Mouse (Mus musculus): ENCODE results near the gene Ddx18. TPM values are rescaled to one million over a fixed set of nuclear protein-coding genes. Genes with fewer than 3 reads are reported as not detected.
A peak's percentile ranks its signal among the peaks of the same experiment; 100 is the strongest.

Ddx18 gene
- total and polyA plus RNA-seq, 2 experiments from 2014 or later: 22.0 to 31.8 TPM

- no peak overlapping the region for H3K4me3 ChIP-seq (ENCODE audit: low read depth, low read length)
- H3K9ac ChIP-seq (replicated peaks; ENCODE audit: low read length, poor library complexity, severe bottlenecking): no peak overlapping the region
- 68% methylated on average over 7 of the region's 7 CpGs for WGBS
- H3K36me3 ChIP-seq (ENCODE audit: insufficient read depth, low read length): no peaks in the 10 kb centered on the region
- peaks cover 4% of the 10 kb centered on the region; the same call in 1 of the 2 replicates for H3K27me3 ChIP-seq (ENCODE audit: insufficient read depth, low read length)
- no peak overlapping the region for H3K27ac ChIP-seq (ENCODE audit: low read depth, low read length)
- DNase-seq (ENCODE audit: low spot score) (no peak), ATAC-seq (ENCODE audit: low FRiP score) (no peak)
- TF ChIP-seq CTCF (IDR thresholded peaks at IDR 0.05): no peak
- no peaks in the 10 kb centered on the region for H3K9me3 ChIP-seq (ENCODE audit: low read length)
- 0 out of 2 replicates have a peak, but pooled peaks cover 3% of the 10 kb centered on the region for H3K4me1 ChIP-seq (ENCODE audit: insufficient read depth, low read length)
- no peak overlapping the region for H3K4me2 ChIP-seq (ENCODE audit: low read depth, low read length, poor library complexity, severe bottlenecking)
Observed at GRCm38 (mm10) chr1:121531439-121531838, 36.4 kb downstream of the Ddx18 start.

GRCm38 (mm10) chr1:121529286-121529685 is 38.5 kb downstream of the Ddx18 start:
- no peak overlapping the region for H3K4me2 ChIP-seq (ENCODE audit: low read depth, low read length, poor library complexity, severe bottlenecking)
- no peaks in the 10 kb centered on the region for H3K36me3 ChIP-seq (ENCODE audit: insufficient read depth, low read length)
- H3K9ac ChIP-seq (replicated peaks; ENCODE audit: low read length, poor library complexity, severe bottlenecking): no peak overlapping the region
- H3K27ac ChIP-seq (ENCODE audit: low read depth, low read length): no peak overlapping the region
- no peak for TF ChIP-seq CTCF (IDR thresholded peaks at IDR 0.05)
- H3K9me3 ChIP-seq (ENCODE audit: low read length): no peaks in the 10 kb centered on the region
- H3K4me3 ChIP-seq (ENCODE audit: low read depth, low read length): no peak overlapping the region
- H3K4me1 ChIP-seq (ENCODE audit: insufficient read depth, low read length): 0 out of 2 replicates have a peak, but pooled peaks cover 3% of the 10 kb centered on the region
- no peak for DNase-seq (ENCODE audit: low spot score)
- peaks cover 4% of the 10 kb centered on the region; the same call in 1 of the 2 replicates for H3K27me3 ChIP-seq (ENCODE audit: insufficient read depth, low read length)
- 90% methylated on average over 6 of the region's 6 CpGs for WGBS
- ATAC-seq (ENCODE audit: low FRiP score): no peak

GRCm38 (mm10) chr1:121528399-121528720 is 39.4 kb downstream of the Ddx18 start, which contains the start of gene Htr5b:
Gene Htr5b (minus strand): TSS chr1:121528465.
- no peak for TF ChIP-seq CTCF (IDR thresholded peaks at IDR 0.05)
- Histone ChIP-seq H3K9me3 (ENCODE audit: low read length) (no peaks in the 10 kb centered on the region), H3K4me3 (ENCODE audit: low read depth, low read length) (peak within 1 kb of the TSS; percentile 33), H3K27ac (ENCODE audit: low read depth, low read length) (no peak within 1 kb of the TSS), H3K4me2 (ENCODE audit: low read depth, low read length, poor library complexity, severe bottlenecking) (peak within 1 kb of the TSS; percentile 64), H3K9ac (replicated peaks; ENCODE audit: low read length, poor library complexity, severe bottlenecking) (peak within 1 kb of the TSS; percentile 0; the same call in 1 of the 2 replicates), H3K36me3 (ENCODE audit: insufficient read depth, low read length) (no peaks in the 10 kb centered on the region), H3K4me1 (ENCODE audit: insufficient read depth, low read length) (0 out of 2 replicates have a peak, but pooled peaks cover 3% of the 10 kb centered on the region), H3K27me3 (ENCODE audit: insufficient read depth, low read length) (peaks cover 4% of the 10 kb centered on the region; the same call in 1 of the 2 replicates)
- DNase-seq (ENCODE audit: low spot score): peak; percentile 65
- peak; percentile 81 for ATAC-seq (ENCODE audit: low FRiP score)
- 6% methylated on average over 11 of the region's 11 CpGs for WGBS

- TF ChIP-seq CTCF (IDR thresholded peaks at IDR 0.05): peak; percentile 35
- no peak overlapping the region for H3K27ac ChIP-seq (ENCODE audit: low read depth, low read length)
- H3K9me3 ChIP-seq (ENCODE audit: low read length): no peaks in the 10 kb centered on the region
- DNase-seq (ENCODE audit: low spot score) (peak; percentile 36), ATAC-seq (ENCODE audit: low FRiP score) (peak; percentile 62)
- H3K4me2 ChIP-seq (ENCODE audit: low read depth, low read length, poor library complexity, severe bottlenecking): peak overlapping the region; percentile 64
- H3K4me1 ChIP-seq (ENCODE audit: insufficient read depth, low read length): 0 out of 2 replicates have a peak, but pooled peaks cover 3% of the 10 kb centered on the region
- H3K27me3 ChIP-seq (ENCODE audit: insufficient read depth, low read length): peaks cover 4% of the 10 kb centered on the region; the same call in 1 of the 2 replicates
- peak overlapping the region; percentile 33 for H3K4me3 ChIP-seq (ENCODE audit: low read depth, low read length)
- peak overlapping the region; percentile 0; the same call in 1 of the 2 replicates for H3K9ac ChIP-seq (replicated peaks; ENCODE audit: low read length, poor library complexity, severe bottlenecking)
- H3K36me3 ChIP-seq (ENCODE audit: insufficient read depth, low read length): no peaks in the 10 kb centered on the region
- 16% methylated on average over 55 of the region's 55 CpGs for WGBS
Observed at GRCm38 (mm10) chr1:121527600-121528398, 40.0 kb downstream of the Ddx18 start.

GRCm38 (mm10) chr1:121527061-121527460 is 40.7 kb downstream of the Ddx18 start:
- Histone ChIP-seq H3K36me3 (ENCODE audit: insufficient read depth, low read length) (no peaks in the 10 kb centered on the region), H3K27ac (ENCODE audit: low read depth, low read length) (no peak overlapping the region)
- ATAC-seq (ENCODE audit: low FRiP score): no peak

GRCm38 (mm10) chr1:121518609-121519008 is 49.2 kb downstream of the Ddx18 start:
- H3K4me2 ChIP-seq (ENCODE audit: low read depth, low read length, poor library complexity, severe bottlenecking): no peak overlapping the region
- no peaks in the 10 kb centered on the region for H3K4me1 ChIP-seq (ENCODE audit: insufficient read depth, low read length)
- H3K9ac ChIP-seq (replicated peaks; ENCODE audit: low read length, poor library complexity, severe bottlenecking): no peak overlapping the region
- no peak for TF ChIP-seq CTCF (IDR thresholded peaks at IDR 0.05)
- no peak overlapping the region for H3K27ac ChIP-seq (ENCODE audit: low read depth, low read length)
- no peak overlapping the region for H3K4me3 ChIP-seq (ENCODE audit: low read depth, low read length)
- no peaks in the 10 kb centered on the region for H3K9me3 ChIP-seq (ENCODE audit: low read length)
- no peaks in the 10 kb centered on the region for H3K27me3 ChIP-seq (ENCODE audit: insufficient read depth, low read length)
- no peaks in the 10 kb centered on the region for H3K36me3 ChIP-seq (ENCODE audit: insufficient read depth, low read length)
- DNase-seq (ENCODE audit: low spot score) (no peak), ATAC-seq (ENCODE audit: low FRiP score) (no peak)
- 69% methylated on average over 1 of the region's 1 CpGs for WGBS

More at GRCm38 (mm10) chr1:121527061-121527460, 40.7 kb downstream of the Ddx18 start:
- Histone ChIP-seq H3K9me3 (ENCODE audit: low read length) (no peaks in the 10 kb centered on the region), H3K27me3 (ENCODE audit: insufficient read depth, low read length) (peaks cover 4% of the 10 kb centered on the region; the same call in 1 of the 2 replicates), H3K9ac (replicated peaks; ENCODE audit: low read length, poor library complexity, severe bottlenecking) (no peak overlapping the region; the same call in 1 of the 2 replicates), H3K4me2 (ENCODE audit: low read depth, low read length, poor library complexity, severe bottlenecking) (peak overlapping the region; percentile 64), H3K4me3 (ENCODE audit: low read depth, low read length) (peak overlapping the region; percentile 33; the same call in 1 of the 2 replicates), H3K4me1 (ENCODE audit: insufficient read depth, low read length) (0 out of 2 replicates have a peak, but pooled peaks cover 3% of the 10 kb centered on the region)
- no peak for TF ChIP-seq CTCF (IDR thresholded peaks at IDR 0.05)
- 45% methylated on average over 17 of the region's 17 CpGs for WGBS
- DNase-seq (ENCODE audit: low spot score): no peak
